Mouse (Mus musculus) lung, adult 2 months (tissue): ENCODE data around the gene Cmtm1. TPM values are rescaled to one million over a fixed set of nuclear protein-coding genes. Genes with fewer than 3 reads are reported as not detected.
A peak's percentile ranks its signal among the peaks of the same experiment; 100 is the strongest.

Experiments used
- DNase-seq: peaks from one replicate; pipeline ENCODE4 v3.0.0; 2022
- H3K4me1 ChIP-seq: fragments of 200-500 bp; 2 replicates; pipeline ENCODE4 v1.6.1; 2011; ENCODE audit warnings: low read length; ENCODE audit not compliant: control insufficient read depth, insufficient read depth
- H3K4me3 ChIP-seq: fragments of 200-500 bp; replicated peaks from 2 replicates; pipeline ENCODE3; 2011; ENCODE audit warnings: low read depth, mild to moderate bottlenecking, control low read depth, low read length; ENCODE audit errors: extremely low read depth
- CTCF ChIP-seq: fragments of 200-500 bp; IDR thresholded peaks from 2 replicates; pipeline ENCODE4 v1.5.1; 2011; ENCODE audit warnings: mild to moderate bottlenecking, low read length, control low read depth; ENCODE audit not compliant: insufficient read depth
- POLR2A ChIP-seq: fragments of 200-500 bp; IDR thresholded peaks from 2 replicates; pipeline ENCODE4 v1.6.1; 2011; ENCODE audit warnings: low read depth, mild to moderate bottlenecking, control low read depth, low read length, borderline replicate concordance; ENCODE audit errors: extremely low read depth
- WGBS: fragments of 180-500 bp; shearing (Covaris S2); methylation state at CpG from one replicate; pipeline ENCODE4 v1.1.7; 2018; 5-methylcytosine and 5-hydroxymethylcytosine counted together
- polyA plus RNA-seq: library from polyadenylated mRNA; depleted of rRNA; stranded (reverse); fragments of >200 nt; gene quantifications from 2 replicates; pipeline ENCODE4 v1.2.3, GENCODE M21; 2012; rRNA removed

Gene Cmtm1
- polyA plus RNA-seq, 1 experiment = not detected

DNA sequence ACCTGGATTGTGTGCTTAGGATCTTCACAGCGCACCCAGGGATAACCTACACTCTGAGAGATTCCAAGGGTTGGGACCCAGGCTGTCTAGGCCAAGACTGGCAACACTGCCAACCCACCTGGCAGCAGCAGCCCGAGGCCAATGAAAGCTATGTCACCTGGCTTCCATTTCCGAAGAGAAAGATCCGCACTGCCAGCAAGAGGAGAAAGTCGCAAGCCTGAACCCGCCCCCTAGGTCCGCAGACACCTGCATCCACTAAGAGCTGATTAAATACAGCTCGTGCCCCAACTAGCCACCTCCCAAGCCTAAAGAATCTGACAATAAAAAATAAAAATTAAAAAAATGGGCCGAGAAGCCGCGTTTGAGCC is 62.1 kb downstream of the Cmtm1 start:
- 3% methylated on average over 11 of the region's 11 CpGs for WGBS
- TF ChIP-seq CTCF (no peak), POLR2A (no peak)
- no peak for DNase-seq
- Histone ChIP-seq H3K4me3 (peak overlapping the region; percentile 74), H3K4me1 (peaks cover 5% of the 10 kb centered on the region)

DNA sequence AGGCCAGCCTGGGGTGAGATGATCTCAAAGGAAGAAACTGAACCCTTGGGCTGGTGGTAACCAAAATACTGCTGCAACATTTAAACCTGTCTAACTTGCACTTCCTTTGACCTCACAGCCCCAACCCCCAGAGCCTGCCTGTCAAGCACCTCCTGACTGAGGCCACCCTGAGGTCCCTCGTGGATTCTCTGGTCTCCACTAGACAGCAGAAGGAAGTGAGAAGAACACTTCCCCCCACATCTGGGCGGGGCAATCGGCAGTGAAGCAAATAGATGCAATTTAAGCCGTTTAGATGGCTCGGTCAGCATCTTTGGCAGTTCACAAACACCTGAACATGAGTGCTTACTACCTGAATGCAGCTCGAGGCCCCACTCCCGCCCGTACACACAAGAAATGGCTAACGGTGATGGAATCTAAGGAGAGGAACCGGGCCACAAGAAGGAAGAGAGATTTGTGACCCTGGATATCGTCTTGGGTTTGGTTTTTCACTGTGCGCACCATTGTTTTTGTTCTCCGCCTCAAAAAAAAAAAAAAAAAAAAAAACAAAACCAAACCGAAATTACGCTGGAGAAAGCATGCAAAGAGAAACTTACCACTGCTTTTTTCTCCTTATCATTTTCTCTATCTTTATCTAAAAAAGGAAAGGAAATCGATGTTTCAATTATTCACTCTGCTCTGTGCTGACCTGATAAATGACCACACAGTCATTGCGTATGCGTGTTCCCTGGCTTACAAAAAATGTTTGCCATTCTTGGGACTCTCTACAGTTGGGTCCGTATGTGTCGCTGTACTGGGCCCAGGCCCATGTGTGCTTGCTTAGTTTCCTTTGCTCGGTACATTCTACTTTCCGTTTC is 62.7 kb downstream of the Cmtm1 start:
- H3K4me3 ChIP-seq = peak overlapping the region; percentile 74
- DNase-seq = no peak
- TF ChIP-seq POLR2A = no peak
- no peak for TF ChIP-seq CTCF
- H3K4me1 ChIP-seq = peaks cover 5% of the 10 kb centered on the region
- WGBS = 46% methylated on average over 22 of the region's 22 CpGs

DNA sequence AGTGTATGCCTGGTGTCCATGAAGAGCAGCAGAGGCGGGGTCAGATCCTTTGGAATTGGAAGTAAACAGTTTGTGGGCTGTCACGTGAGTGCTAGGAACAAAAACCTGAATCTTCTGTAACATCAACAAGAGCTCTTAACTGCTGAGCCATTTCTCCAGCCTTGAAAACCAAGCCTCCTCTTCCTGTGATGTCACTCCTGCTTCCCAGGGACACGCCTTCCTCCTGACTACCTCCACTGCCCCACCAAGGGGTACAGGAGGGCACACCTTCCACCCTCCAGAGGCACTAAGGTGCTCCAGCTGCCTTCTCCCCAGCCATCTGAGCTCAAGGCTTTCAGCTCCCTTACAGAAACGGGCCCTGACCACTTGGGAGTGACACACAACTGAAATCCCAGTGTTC is 63.3 kb downstream of the Cmtm1 start:
- Histone ChIP-seq H3K4me1 (peaks cover 5% of the 10 kb centered on the region), H3K4me3 (no peak overlapping the region)
- TF ChIP-seq CTCF = no peak
- no peak for TF ChIP-seq POLR2A
- WGBS = 67% methylated on average over 4 of the region's 4 CpGs
- no peak for DNase-seq

Other genes starting within 250 kb of the Cmtm1 start
- gene Cdh5, start 208.5 kb downstream of the Cmtm1 start, polyA plus RNA-seq = 515 and 566 TPM in 2 replicates
- 0.62 and 1.3 TPM in 2 replicates for gene Bean1, start 139.7 kb downstream of the Cmtm1 start, polyA plus RNA-seq
- 21.9 and 25.0 TPM in 2 replicates for gene Tk2, start 61.6 kb downstream of the Cmtm1 start, polyA plus RNA-seq
- gene Cklf, start 59.3 kb downstream of the Cmtm1 start, polyA plus RNA-seq = 6.1 and 9.5 TPM in 2 replicates
- gene Cmtm2a, start 17.0 kb downstream of the Cmtm1 start, polyA plus RNA-seq = not detected in 2 replicates
- gene Gm45711, start 64 bp downstream of the Cmtm1 start, polyA plus RNA-seq = not detected in 2 replicates
- gene Gm11020, start 11.4 kb upstream of the Cmtm1 start, polyA plus RNA-seq = not detected in 2 replicates
- not detected in 2 replicates for gene Cmtm2b, start 12.1 kb upstream of the Cmtm1 start, polyA plus RNA-seq
- 154 and 173 TPM in 2 replicates for gene Cmtm3, start 29.3 kb upstream of the Cmtm1 start, polyA plus RNA-seq
- gene Cmtm4, start 85.7 kb upstream of the Cmtm1 start, polyA plus RNA-seq = 14.9 and 22.4 TPM in 2 replicates
- 20.2 and 32.1 TPM in 2 replicates for gene Dync1li2, start 132.9 kb upstream of the Cmtm1 start, polyA plus RNA-seq
- gene Terb1, start 199.8 kb upstream of the Cmtm1 start, polyA plus RNA-seq = 0.05 and 0.07 TPM in 2 replicates
- gene Nae1, start 224.5 kb upstream of the Cmtm1 start, polyA plus RNA-seq = 7.4 and 17.1 TPM in 2 replicates
- 1.4 and 1.8 TPM in 2 replicates for gene Car7, start 224.5 kb upstream of the Cmtm1 start, polyA plus RNA-seq